Mouse (Mus musculus): ENCODE measurements around the gene Slc23a4. TPM values are rescaled to one million over a fixed set of nuclear protein-coding genes. Genes with fewer than 3 reads are reported as not detected.
A peak's percentile ranks its signal among the peaks of the same experiment; 100 is the strongest.

The Slc23a4 gene
- polyA plus RNA-seq, 1 experiment from 2014 or later: 0.20 TPM

DNA sequence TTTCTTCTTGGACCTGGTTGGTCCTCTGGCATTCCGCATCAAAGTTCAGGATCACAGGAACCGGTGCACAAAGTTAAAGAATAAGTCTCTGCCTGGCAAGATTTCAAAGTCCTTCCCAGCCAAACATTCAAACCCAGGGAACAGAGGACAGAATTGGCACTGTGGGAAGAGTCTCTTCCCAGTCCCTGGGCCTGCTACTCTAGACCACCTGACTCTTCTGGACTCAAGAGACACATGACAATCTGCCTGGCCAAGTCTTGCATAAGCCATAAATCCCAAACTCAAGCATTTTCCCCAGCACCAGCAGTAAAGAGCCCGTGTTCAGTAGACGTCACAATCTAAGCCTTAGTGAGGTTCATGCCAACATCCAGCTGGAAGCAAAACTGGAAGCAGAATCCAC, 81.5 kb downstream of the Slc23a4 start:
- H3K27me3 ChIP-seq (replicated peaks; ENCODE audit: low read depth, poor library complexity, severe bottlenecking): no peaks in the 10 kb centered on the region
- peaks cover 40% of the 10 kb centered on the region for H3K4me1 ChIP-seq
- peak overlapping the region; percentile 41; the same call in 1 of the 2 replicates for H3K27ac ChIP-seq (replicated peaks)
- H3K4me3 ChIP-seq: no peak overlapping the region
- H3K36me3 ChIP-seq (replicated peaks): peaks cover 73% of the 10 kb centered on the region
- WGBS: 93% methylated on average over 4 of the region's 4 CpGs
- DNase-seq (ENCODE audit: low spot score): no peak
- no peaks in the 10 kb centered on the region for H3K9me3 ChIP-seq

- no peak for DNase-seq (ENCODE audit: low spot score)
- H3K27ac ChIP-seq (replicated peaks): no peak overlapping the region
- 81% methylated on average over 2 of the region's 2 CpGs for WGBS
- peaks cover 40% of the 10 kb centered on the region for H3K4me1 ChIP-seq
- peaks cover 78% of the 10 kb centered on the region for H3K36me3 ChIP-seq (replicated peaks)
- H3K4me3 ChIP-seq: no peak overlapping the region
- no peaks in the 10 kb centered on the region for H3K27me3 ChIP-seq (replicated peaks; ENCODE audit: low read depth, poor library complexity, severe bottlenecking)
- H3K9me3 ChIP-seq: no peaks in the 10 kb centered on the region
Observed at GRCm38 (mm10) chr6:34906125-34906524, 82.1 kb downstream of the Slc23a4 start.

DNA sequence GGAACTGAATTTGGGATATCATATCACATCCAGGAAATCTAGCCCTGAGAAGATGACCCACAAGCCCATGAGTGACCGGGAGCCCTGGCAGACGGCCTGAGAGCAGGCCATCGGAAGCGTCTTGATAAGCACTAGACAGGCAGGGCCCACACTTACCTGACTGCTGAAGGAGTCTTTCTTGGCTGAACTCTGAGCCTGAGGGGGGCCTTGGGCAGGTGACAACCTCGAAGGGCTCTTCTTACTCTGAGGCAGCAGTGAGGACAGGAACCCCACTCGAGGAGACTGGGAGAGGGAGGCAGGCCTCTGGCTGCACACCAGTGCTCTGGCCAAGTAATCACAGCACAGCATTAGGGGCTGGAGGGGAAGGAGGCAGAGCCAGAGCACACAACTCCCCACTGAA, 83.8 kb downstream of the Slc23a4 start:
- DNase-seq (ENCODE audit: low spot score): no peak
- H3K27me3 ChIP-seq (replicated peaks; ENCODE audit: low read depth, poor library complexity, severe bottlenecking): no peaks in the 10 kb centered on the region
- peaks cover 25% of the 10 kb centered on the region for H3K4me1 ChIP-seq
- WGBS: 94% methylated on average over 6 of the region's 6 CpGs
- H3K27ac ChIP-seq (replicated peaks): no peak overlapping the region
- no peak overlapping the region for H3K4me3 ChIP-seq
- H3K9me3 ChIP-seq: no peaks in the 10 kb centered on the region
- peaks cover 96% of the 10 kb centered on the region for H3K36me3 ChIP-seq (replicated peaks)

- Histone ChIP-seq H3K27me3 (replicated peaks; ENCODE audit: low read depth, poor library complexity, severe bottlenecking) (no peaks in the 10 kb centered on the region), H3K4me1 (peaks cover 21% of the 10 kb centered on the region), H3K4me3 (no peak overlapping the region), H3K9me3 (no peaks in the 10 kb centered on the region), H3K36me3 (replicated peaks) (peaks cover 97% of the 10 kb centered on the region), H3K27ac (replicated peaks) (no peak overlapping the region)
- WGBS: 88% methylated on average over 10 of the region's 10 CpGs
- no peak for DNase-seq (ENCODE audit: low spot score)
Observed at GRCm38 (mm10) chr6:34903851-34904250, 84.4 kb downstream of the Slc23a4 start.

GRCm38 (mm10) chr6:34903441-34903840, 84.8 kb downstream of the Slc23a4 start:
- DNase-seq (ENCODE audit: low spot score): no peak
- H3K4me1 ChIP-seq: peaks cover 20% of the 10 kb centered on the region
- H3K9me3 ChIP-seq: no peaks in the 10 kb centered on the region
- H3K27ac ChIP-seq (replicated peaks): no peak overlapping the region
- H3K36me3 ChIP-seq (replicated peaks): peaks cover 94% of the 10 kb centered on the region
- no peaks in the 10 kb centered on the region for H3K27me3 ChIP-seq (replicated peaks; ENCODE audit: low read depth, poor library complexity, severe bottlenecking)
- H3K4me3 ChIP-seq: no peak overlapping the region
- 86% methylated on average over 5 of the region's 5 CpGs for WGBS

GRCm38 (mm10) chr6:34902578-34902977, 85.6 kb downstream of the Slc23a4 start:
- DNase-seq (ENCODE audit: low spot score): no peak
- Histone ChIP-seq H3K4me1 (peaks cover 15% of the 10 kb centered on the region), H3K4me3 (no peak overlapping the region), H3K36me3 (replicated peaks) (peaks cover 96% of the 10 kb centered on the region), H3K9me3 (no peaks in the 10 kb centered on the region), H3K27me3 (replicated peaks; ENCODE audit: low read depth, poor library complexity, severe bottlenecking) (no peaks in the 10 kb centered on the region), H3K27ac (replicated peaks) (no peak overlapping the region)
- whole genome bisulfite sequencing: 94% methylated on average over 7 of the region's 7 CpGs

GRCm38 (mm10) chr6:34901911-34902444, 86.2 kb downstream of the Slc23a4 start:
- Histone ChIP-seq H3K4me1 (peaks cover 9% of the 10 kb centered on the region), H3K4me3 (no peak overlapping the region), H3K9me3 (no peaks in the 10 kb centered on the region), H3K36me3 (replicated peaks) (peaks cover 96% of the 10 kb centered on the region), H3K27me3 (replicated peaks; ENCODE audit: low read depth, poor library complexity, severe bottlenecking) (no peaks in the 10 kb centered on the region), H3K27ac (replicated peaks) (no peak overlapping the region)
- no peak for DNase-seq (ENCODE audit: low spot score)
- 66% methylated on average over 9 of the region's 9 CpGs for WGBS

- Histone ChIP-seq H3K27ac (replicated peaks) (no peak overlapping the region), H3K36me3 (replicated peaks) (peaks cover 91% of the 10 kb centered on the region), H3K4me1 (peaks cover 11% of the 10 kb centered on the region), H3K27me3 (replicated peaks; ENCODE audit: low read depth, poor library complexity, severe bottlenecking) (no peaks in the 10 kb centered on the region), H3K4me3 (no peak overlapping the region), H3K9me3 (no peaks in the 10 kb centered on the region)
- DNase-seq (ENCODE audit: low spot score): no peak
- 68% methylated on average over 2 of the region's 2 CpGs for WGBS
Observed at GRCm38 (mm10) chr6:34900990-34901389, 87.2 kb downstream of the Slc23a4 start.

DNA sequence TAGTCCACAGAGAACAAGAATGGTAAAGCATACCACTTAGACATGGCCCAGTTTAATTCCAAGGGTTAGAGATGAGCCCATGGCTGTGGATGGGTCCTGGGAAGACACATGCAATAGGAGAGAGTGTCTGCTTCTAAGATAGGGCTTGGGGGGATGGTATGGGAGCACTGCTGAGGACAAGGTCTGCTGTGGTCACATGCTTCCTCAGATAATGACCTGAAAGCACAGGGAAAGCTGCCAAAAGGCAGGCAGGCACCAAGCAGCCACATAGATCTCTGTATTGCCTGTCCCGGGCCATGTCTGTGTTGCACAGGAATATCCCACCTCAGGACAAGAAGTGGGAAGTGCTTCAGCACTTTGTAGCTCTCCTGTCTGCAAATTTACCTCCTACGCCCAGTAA, 89.1 kb downstream of the Slc23a4 start:
- Histone ChIP-seq H3K9me3 (no peaks in the 10 kb centered on the region), H3K36me3 (replicated peaks) (peaks cover 91% of the 10 kb centered on the region), H3K4me3 (no peak overlapping the region), H3K27me3 (replicated peaks; ENCODE audit: low read depth, poor library complexity, severe bottlenecking) (no peaks in the 10 kb centered on the region), H3K27ac (replicated peaks) (no peak overlapping the region), H3K4me1 (peaks cover 12% of the 10 kb centered on the region)
- WGBS: 88% methylated on average over 2 of the region's 2 CpGs
- no peak for DNase-seq (ENCODE audit: low spot score)

DNA sequence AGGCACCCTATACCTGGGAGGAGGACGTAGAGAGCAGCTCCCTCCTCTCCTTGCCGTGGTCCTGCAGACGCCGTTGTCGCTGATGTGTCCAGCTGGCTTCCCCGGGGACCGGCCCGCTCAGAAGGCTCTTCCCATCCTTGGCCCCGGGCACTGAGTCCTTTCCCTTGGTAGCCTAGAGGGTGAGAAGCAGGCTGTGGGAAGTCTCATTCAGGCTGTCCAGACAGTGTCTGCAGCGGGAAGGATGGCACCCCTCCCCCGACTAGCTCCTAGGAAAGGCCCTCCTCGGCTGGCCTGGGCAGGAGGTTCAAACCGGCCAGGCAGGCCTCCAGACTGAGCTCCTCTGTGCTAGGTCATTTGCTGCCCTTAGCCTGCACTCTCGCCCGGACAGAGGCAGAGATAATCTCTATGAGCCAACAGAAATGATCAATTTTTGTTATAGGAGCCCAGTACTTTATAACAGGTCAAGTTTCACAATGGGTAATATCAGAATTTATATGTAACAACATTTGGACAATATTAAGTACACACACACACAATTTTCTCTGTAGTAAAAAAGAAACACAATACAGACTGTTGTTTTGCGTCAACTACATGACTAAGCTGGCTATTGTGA, 91.9 kb downstream of the Slc23a4 start:
- Histone ChIP-seq H3K9me3 (no peaks in the 10 kb centered on the region), H3K27ac (replicated peaks) (peak overlapping the region; percentile 51; the same call in 1 of the 2 replicates), H3K27me3 (replicated peaks; ENCODE audit: low read depth, poor library complexity, severe bottlenecking) (no peaks in the 10 kb centered on the region), H3K4me1 (peaks cover 5% of the 10 kb centered on the region), H3K36me3 (replicated peaks) (peaks cover 90% of the 10 kb centered on the region), H3K4me3 (no peak overlapping the region)
- DNase-seq (ENCODE audit: low spot score): no peak
- WGBS: 46% methylated on average over 16 of the region's 16 CpGs

DNA sequence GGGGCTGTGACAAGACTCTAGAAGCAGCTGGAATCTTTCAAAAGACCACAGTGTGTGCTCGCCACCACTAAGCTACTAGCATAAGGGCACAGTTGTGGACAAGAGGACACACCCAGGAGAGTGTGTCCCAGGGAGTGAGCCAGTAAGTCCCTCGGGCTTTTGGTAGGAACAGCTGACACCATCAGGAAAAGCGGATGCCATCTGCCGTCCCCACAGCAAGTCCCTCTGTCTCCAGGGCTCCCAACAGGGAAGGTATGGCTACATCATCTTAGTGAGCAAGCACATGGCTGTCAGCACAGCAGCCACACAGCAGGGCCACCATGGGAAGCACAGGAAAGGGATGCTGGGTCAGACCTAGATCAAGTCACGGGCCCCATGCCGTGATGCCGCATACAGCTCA, 92.6 kb downstream of the Slc23a4 start:
- Histone ChIP-seq H3K27me3 (replicated peaks; ENCODE audit: low read depth, poor library complexity, severe bottlenecking) (no peaks in the 10 kb centered on the region), H3K4me1 (peaks cover 5% of the 10 kb centered on the region), H3K4me3 (no peak overlapping the region), H3K36me3 (replicated peaks) (peaks cover 90% of the 10 kb centered on the region), H3K27ac (replicated peaks) (no peak overlapping the region), H3K9me3 (no peaks in the 10 kb centered on the region)
- DNase-seq (ENCODE audit: low spot score): no peak
- 87% methylated on average over 7 of the region's 7 CpGs for WGBS
